Mouse (Mus musculus) liver, embryonic 15.5 days (tissue): ENCODE results near the gene 4932438H23Rik. TPM values are rescaled to one million over a fixed set of nuclear protein-coding genes. Genes with fewer than 3 reads are reported as not detected.
"Not testable (repeated sequence)": the region's sequence is repeated elsewhere in the genome, so short reads cannot be mapped to it uniquely, and the experiment has no call there.

ENCODE experiments used
- ATAC-seq: fragments of 200-750 bp; cut with Nextera tagmentation; 2 replicates; pipeline ENCODE4 v1.8.0; 2017; ENCODE audit warnings: moderate number of reproducible peaks, mild to moderate bottlenecking, moderate library complexity; ENCODE audit not compliant: insufficient read depth
- H3K27ac ChIP-seq: fragments of 300-500 bp; sonication (generic); replicated peaks from 2 replicates; pipeline ENCODE4 v1.5.1; 2015; ENCODE audit warnings: mild to moderate bottlenecking, inconsistent platforms
- H3K27me3 ChIP-seq: fragments of 300-500 bp; sonication (generic); 2 replicates; pipeline ENCODE4 v1.6.1; 2015; ENCODE audit warnings: mild to moderate bottlenecking, inconsistent platforms
- H3K36me3 ChIP-seq: fragments of 300-500 bp; sonication (generic); replicated peaks from 2 replicates; pipeline ENCODE4 v1.6.1; 2015; ENCODE audit warnings: moderate library complexity, mild to moderate bottlenecking, inconsistent platforms
- H3K4me1 ChIP-seq: fragments of 300-500 bp; sonication (generic); replicated peaks from 2 replicates; pipeline ENCODE4 v1.6.1; 2015; ENCODE audit warnings: inconsistent platforms
- H3K4me2 ChIP-seq: fragments of 300-500 bp; sonication (generic); 2 replicates; pipeline ENCODE4 v1.6.1; 2015; ENCODE audit warnings: moderate library complexity, mild to moderate bottlenecking, inconsistent platforms
- H3K4me3 ChIP-seq: fragments of 300-500 bp; sonication (generic); replicated peaks from 2 replicates; pipeline ENCODE4 v1.5.1; 2015; ENCODE audit warnings: mild to moderate bottlenecking, inconsistent platforms
- H3K9ac ChIP-seq: fragments of 300-500 bp; sonication (generic); 2 replicates; pipeline ENCODE4 v1.6.1; 2015; ENCODE audit warnings: moderate library complexity, mild to moderate bottlenecking, inconsistent platforms
- H3K9me3 ChIP-seq: fragments of 300-500 bp; sonication (generic); replicated peaks from 2 replicates; pipeline ENCODE4 v1.6.1; 2016; ENCODE audit warnings: inconsistent platforms
- WGBS: fragments of 180-500 bp; shearing (Covaris S2); methylation state at CpG from one replicate; pipeline ENCODE4 v1.1.7; 2015; ENCODE audit warnings: mixed read lengths; ENCODE audit not compliant: insufficient replicate concordance; 5-methylcytosine and 5-hydroxymethylcytosine counted together
- polyA plus RNA-seq: library from polyadenylated mRNA; unstranded; fragments of >200 nt; fragmentation: Nextera tagmentation; extraction: Ambion mirVana; gene quantifications from 2 replicates; pipeline ENCODE4 v1.2.1, GENCODE M21; 2015

4932438H23Rik gene
- polyA plus RNA-seq, 1 experiment from 2014 or later: not detected

DNA sequence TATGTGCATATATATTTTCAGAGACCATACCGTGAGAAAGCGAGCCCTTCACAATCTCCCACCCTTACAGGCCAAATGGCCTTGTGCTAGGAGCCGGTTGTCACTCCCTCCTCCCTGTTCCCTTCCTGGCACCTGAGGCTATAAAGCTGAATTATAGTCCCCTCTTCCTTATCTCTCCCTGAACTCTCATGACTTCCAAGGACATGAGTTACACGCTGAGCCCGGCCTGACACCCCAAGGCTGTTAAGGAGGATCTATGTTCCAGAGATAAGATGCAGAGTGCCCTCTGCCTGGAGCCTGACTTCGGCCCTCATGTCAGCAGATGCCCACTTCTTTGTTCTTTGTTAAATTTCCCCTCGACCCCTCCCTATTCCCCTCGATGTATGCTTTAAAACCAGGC, 19.5 kb downstream of the 4932438H23Rik start:
- not testable (repeated sequence) for H3K9me3 ChIP-seq, H3K4me2 ChIP-seq, H3K36me3 ChIP-seq, ATAC-seq, H3K27ac ChIP-seq, H3K9ac ChIP-seq, H3K4me3 ChIP-seq, H3K4me1 ChIP-seq
- WGBS: 68% methylated on average over 8 of the region's 8 CpGs
- peaks cover 12% of the 10 kb centered on the region; the same call in 1 of the 2 replicates for H3K27me3 ChIP-seq

DNA sequence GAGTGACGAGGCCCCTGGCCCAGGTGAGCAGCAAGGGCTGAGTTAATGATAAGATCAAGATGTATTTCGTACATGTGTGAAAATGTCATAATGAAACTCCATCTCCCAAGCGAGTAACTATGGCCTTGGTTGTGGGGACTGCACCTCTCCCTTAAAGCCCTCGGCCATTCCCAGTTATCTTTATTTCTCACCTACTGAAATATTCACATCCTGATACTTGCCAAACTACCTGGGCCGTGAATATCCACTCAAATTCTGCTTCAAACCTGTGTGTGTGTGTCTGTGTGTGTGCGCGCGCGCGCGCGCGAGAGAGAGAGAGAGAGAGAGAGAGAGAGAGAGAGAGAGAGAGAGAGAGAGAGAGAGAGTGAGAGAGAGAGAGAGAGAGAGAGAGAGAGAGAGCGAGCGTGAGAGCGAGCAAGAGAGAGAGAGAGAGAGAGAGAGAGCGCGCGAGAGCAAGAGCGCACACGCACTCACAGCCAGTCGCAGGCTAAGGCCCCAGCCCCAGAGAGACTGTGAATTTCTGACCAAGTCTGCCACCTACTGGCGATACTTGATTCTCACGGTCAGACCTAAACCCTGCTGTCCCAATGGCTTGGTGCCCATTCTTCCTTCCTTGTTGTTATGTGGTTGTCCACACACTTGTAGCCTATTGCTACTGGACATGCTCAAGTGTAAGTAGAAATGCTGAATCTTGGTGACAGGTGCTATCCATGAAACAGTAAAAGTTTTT, 21.6 kb downstream of the 4932438H23Rik start:
- WGBS: 36% methylated on average over 24 of the region's 24 CpGs
- peak; percentile 74 for ATAC-seq
- no peak overlapping the region for H3K4me3 ChIP-seq

DNA sequence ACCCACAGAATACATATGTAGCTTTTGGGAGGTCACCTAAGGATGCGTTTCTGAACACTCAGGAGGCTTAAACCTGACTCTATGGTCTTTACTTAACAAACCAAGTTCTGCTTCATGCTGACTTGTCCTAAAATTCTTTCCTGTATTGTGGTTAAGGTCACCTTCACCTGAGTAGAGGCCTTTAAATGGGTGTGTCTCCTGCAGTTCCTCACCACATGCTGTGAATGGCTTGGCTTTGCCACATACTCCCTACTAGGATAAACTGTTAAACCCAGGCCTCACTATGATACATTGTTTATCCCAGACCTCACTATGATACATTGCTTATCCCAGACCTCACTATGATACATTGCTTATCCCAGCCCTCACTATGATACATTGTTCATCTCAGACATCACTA, 22.7 kb downstream of the 4932438H23Rik start:
- H3K9ac ChIP-seq: no peak overlapping the region
- 63% methylated on average over 1 of the region's 1 CpGs for WGBS
- H3K27me3 ChIP-seq: peaks cover 37% of the 10 kb centered on the region
- H3K27ac ChIP-seq: no peak overlapping the region
- no peaks in the 10 kb centered on the region for H3K9me3 ChIP-seq
- H3K4me2 ChIP-seq: no peak overlapping the region
- no peak overlapping the region for H3K4me3 ChIP-seq
- H3K36me3 ChIP-seq: no peaks in the 10 kb centered on the region
- no peaks in the 10 kb centered on the region for H3K4me1 ChIP-seq
- ATAC-seq: no peak

More for the DNA sequence above, 21.6 kb downstream of the 4932438H23Rik start:
- no peak overlapping the region for H3K9ac ChIP-seq
- no peaks in the 10 kb centered on the region for H3K4me1 ChIP-seq
- no peak overlapping the region for H3K27ac ChIP-seq
- H3K4me2 ChIP-seq: no peak overlapping the region
- H3K27me3 ChIP-seq: peaks cover 29% of the 10 kb centered on the region
- H3K9me3 ChIP-seq: no peaks in the 10 kb centered on the region
- H3K36me3 ChIP-seq: no peaks in the 10 kb centered on the region

DNA sequence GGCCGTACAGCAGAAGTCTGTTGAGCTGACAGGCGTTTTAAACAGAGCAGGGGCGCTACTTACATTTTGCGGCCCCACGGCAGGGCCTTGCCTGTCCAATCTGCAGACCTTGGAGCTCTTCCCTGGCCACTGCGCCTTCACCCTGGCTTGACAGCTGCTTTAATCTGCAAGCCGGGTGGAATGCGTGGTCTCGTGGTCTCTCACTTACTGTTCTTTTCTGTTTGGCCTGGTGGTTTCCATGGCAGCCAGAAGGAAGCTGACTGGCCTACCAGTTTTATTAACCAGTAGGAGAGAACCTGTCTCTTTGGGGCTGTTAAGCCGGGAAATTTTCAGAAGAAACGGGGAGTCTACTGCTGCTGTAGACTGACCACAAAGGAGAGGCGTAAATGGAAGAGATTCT, 26.0 kb downstream of the 4932438H23Rik start:
- Histone ChIP-seq H3K9me3 (no peaks in the 10 kb centered on the region), H3K4me2 (no peak overlapping the region), H3K9ac (no peak overlapping the region), H3K27me3 (peaks cover 58% of the 10 kb centered on the region), H3K36me3 (no peaks in the 10 kb centered on the region), H3K27ac (no peak overlapping the region), H3K4me3 (no peak overlapping the region), H3K4me1 (no peaks in the 10 kb centered on the region)
- WGBS: 45% methylated on average over 12 of the region's 12 CpGs
- ATAC-seq: no peak

DNA sequence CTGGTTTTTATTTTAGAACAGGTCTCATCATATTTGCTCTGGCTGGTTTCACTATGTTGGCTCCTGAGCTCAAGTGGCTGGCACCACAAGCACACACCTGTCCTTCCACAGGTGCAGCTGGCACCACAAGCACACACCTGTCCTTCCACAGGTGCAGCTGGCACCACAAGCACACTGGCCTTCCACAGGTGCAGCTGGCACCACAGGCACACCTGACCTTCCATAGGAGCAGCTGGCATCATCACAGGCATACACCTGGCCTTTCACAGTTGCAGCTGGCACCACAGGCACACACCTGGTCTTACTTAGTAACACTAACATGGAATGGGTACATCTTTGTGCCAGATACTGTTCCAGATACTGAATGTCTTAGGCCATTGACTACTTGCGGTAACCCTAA, 27.8 kb downstream of the 4932438H23Rik start:
- peaks cover 63% of the 10 kb centered on the region for H3K27me3 ChIP-seq
- H3K4me1 ChIP-seq: no peaks in the 10 kb centered on the region
- no peaks in the 10 kb centered on the region for H3K36me3 ChIP-seq
- H3K4me2 ChIP-seq: no peak overlapping the region
- no peak for ATAC-seq
- no peak overlapping the region for H3K27ac ChIP-seq
- 92% methylated on average over 1 of the region's 1 CpGs for WGBS
- H3K9ac ChIP-seq: no peak overlapping the region
- H3K9me3 ChIP-seq: no peaks in the 10 kb centered on the region
- no peak overlapping the region for H3K4me3 ChIP-seq

DNA sequence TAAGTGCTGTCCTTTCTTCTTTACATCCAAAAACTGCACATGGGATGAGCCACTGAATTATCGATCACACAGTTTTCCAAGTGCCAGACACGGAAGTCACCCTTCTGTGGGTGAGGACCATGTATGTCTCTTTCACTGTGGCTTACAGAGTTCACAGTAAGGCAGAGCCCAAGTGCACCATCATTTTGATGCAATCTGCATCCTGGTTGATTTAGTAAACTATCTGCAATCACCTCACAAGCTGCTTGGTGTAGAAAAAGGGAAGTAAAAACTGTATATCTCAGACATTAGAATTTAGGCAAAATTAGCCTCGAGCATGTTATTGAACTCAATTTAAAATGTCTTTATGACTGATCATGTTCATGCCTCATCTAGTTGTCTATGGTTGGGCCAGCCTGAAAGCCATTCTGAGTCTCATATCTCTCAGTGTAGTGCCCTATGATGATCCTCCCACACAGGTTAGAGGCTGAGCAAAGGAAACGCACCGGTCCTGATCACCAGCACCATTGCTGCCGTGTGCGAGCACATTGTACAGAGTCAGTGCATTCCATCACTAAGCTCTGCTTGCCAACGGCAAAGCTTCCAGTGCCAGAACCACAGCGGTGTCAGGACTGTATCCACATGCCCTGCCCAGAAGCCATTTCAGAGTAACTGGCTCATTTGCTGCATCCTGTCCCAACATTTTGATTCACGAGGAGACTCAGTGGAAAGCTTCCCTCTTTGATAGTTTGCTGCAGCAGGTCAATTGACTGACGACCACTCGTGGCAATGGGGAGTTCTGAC, 30.1 kb downstream of the 4932438H23Rik start:
- Histone ChIP-seq H3K4me3 (no peak overlapping the region), H3K4me2 (no peak overlapping the region), H3K27me3 (peaks cover 46% of the 10 kb centered on the region), H3K27ac (no peak overlapping the region), H3K9me3 (no peaks in the 10 kb centered on the region), H3K36me3 (no peaks in the 10 kb centered on the region), H3K9ac (no peak overlapping the region), H3K4me1 (no peaks in the 10 kb centered on the region)
- 63% methylated on average over 12 of the region's 12 CpGs for WGBS
- no peak for ATAC-seq

DNA sequence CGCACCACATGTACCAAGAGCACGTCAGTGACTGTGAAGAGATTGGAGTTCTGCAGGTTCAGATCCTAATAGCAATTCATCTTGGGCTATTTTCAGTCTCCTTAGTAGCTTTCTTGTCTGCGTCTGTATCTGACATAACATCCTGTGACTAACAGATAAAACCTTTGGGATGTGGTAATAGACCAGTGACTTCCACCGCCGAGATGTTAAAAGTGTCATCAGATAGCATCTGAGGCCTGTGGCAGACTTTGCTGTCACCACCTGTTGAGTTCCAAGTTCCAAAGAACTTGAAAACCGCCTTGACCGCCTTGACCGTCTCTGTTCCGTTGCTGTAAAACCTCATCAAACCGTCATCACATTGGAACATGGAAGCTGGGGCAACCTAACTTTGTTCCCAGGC, 31.1 kb downstream of the 4932438H23Rik start:
- Histone ChIP-seq H3K9me3 (no peaks in the 10 kb centered on the region), H3K36me3 (no peaks in the 10 kb centered on the region), H3K4me1 (no peaks in the 10 kb centered on the region), H3K4me2 (no peak overlapping the region), H3K27ac (no peak overlapping the region), H3K9ac (no peak overlapping the region), H3K4me3 (no peak overlapping the region), H3K27me3 (peaks cover 39% of the 10 kb centered on the region)
- ATAC-seq: no peak
- 58% methylated on average over 10 of the region's 10 CpGs for WGBS

DNA sequence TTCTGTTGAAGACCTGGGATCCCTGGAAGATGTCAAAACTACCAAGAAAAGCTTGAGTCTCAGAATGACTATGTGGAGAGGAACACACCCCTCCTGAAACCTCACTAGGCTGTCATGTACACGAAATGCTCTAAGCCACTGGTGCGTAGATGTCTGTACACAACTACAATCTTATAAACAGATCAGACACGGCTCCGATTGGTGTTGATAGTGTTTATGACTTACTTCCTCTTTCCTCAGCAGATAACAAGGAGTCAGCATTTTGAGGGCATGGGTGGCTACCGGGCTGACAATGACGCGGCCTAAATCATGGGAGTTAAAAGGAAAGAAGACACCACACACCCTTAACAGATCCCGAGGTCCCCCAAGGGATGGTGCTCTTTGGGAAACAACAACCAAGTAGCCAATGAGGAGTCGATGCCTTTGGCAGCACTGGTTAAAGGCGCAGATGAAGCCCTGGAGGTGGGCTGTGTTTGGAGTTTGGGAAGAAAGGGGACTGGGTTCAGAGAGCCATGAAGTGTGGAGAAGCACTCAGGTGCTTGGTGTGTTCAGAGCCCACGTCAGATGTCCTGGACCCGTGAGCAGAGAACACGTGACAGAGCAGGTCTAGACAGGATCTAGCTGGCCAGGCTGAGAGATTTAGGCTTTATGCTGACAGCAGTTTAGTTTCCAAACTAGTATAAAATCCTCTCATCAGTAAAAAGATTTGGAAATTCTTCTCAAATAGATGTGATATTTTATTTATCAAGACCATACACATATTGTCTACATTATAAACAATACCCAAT, 33.2 kb downstream of the 4932438H23Rik start:
- Histone ChIP-seq H3K36me3 (no peaks in the 10 kb centered on the region), H3K27ac (no peak overlapping the region), H3K9ac (no peak overlapping the region), H3K4me1 (no peaks in the 10 kb centered on the region), H3K4me2 (no peak overlapping the region), H3K27me3 (peaks cover 36% of the 10 kb centered on the region), H3K9me3 (no peaks in the 10 kb centered on the region), H3K4me3 (no peak overlapping the region)
- WGBS: 28% methylated on average over 13 of the region's 13 CpGs
- no peak for ATAC-seq

DNA sequence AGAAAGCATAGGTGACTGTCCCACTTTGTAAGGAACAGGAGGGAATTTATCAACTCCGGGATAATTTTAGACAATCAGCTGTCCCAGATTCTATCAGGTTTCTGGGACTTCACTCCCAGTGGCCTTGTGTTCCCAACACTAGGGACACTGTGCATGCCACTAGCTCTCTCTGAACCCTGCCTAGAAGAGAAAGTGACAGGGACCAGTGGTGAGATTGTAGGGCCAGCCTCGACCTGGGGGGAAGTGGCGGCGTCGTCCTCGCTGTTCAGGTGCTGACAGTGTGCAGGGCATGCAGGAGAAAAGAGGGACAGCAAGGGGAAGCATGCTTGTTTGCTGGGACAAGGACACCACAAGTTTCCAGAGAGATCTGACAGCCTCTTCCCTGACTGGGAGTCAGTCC, 37.2 kb downstream of the 4932438H23Rik start:
- no peak overlapping the region for H3K27ac ChIP-seq
- H3K4me1 ChIP-seq: no peaks in the 10 kb centered on the region
- peaks cover 45% of the 10 kb centered on the region; the same call in 1 of the 2 replicates for H3K27me3 ChIP-seq
- H3K4me3 ChIP-seq: no peak overlapping the region
- H3K9ac ChIP-seq: no peak overlapping the region
- H3K36me3 ChIP-seq: no peaks in the 10 kb centered on the region
- no peaks in the 10 kb centered on the region for H3K9me3 ChIP-seq
- H3K4me2 ChIP-seq: no peak overlapping the region
- no peak for ATAC-seq
- 59% methylated on average over 6 of the region's 6 CpGs for WGBS

DNA sequence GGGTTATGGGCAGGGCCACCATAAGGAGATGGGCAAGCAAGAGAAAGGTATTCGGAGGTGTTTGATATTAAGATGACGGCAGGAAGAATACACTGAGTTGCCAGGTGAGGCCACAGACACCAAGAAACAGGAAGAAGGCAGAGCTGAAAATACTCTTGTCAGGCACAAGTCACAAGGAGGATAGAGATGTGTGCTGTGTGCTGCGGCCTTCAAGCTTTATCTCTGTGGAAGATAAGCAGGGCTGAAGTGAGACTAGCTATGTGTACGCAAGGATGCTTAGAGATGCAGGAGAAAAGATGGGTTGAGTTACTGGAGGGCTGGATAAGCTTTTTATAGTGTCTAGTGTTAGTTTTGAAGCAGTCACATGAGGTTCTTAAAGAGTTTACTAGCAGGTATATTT, 37.7 kb downstream of the 4932438H23Rik start:
- 45% methylated on average over 4 of the region's 4 CpGs for WGBS
- H3K27me3 ChIP-seq: peaks cover 45% of the 10 kb centered on the region; the same call in 1 of the 2 replicates
- no peaks in the 10 kb centered on the region for H3K9me3 ChIP-seq
- H3K4me1 ChIP-seq: no peaks in the 10 kb centered on the region
- no peak overlapping the region for H3K27ac ChIP-seq
- no peak overlapping the region for H3K4me2 ChIP-seq
- no peak overlapping the region for H3K9ac ChIP-seq
- no peak overlapping the region for H3K4me3 ChIP-seq
- ATAC-seq: no peak
- H3K36me3 ChIP-seq: no peaks in the 10 kb centered on the region
